Mouse (Mus musculus) G1E (cell line): ENCODE measurements around the gene Cct3. TPM values are rescaled to one million over a fixed set of nuclear protein-coding genes. Genes with fewer than 3 reads are reported as not detected.

Source experiments
- polyA plus RNA-seq: library from polyadenylated mRNA; stranded (reverse); fragments of >175 nt; gene quantifications from 2 replicates; pipeline ENCODE4 v1.2.3, GENCODE M21; 2012
- total RNA-seq, 2 experiments: library from RNA; stranded (forward) in 1 of 2; stranded (reverse) in 1 of 2; fragments of 200-1000 nt in 1 of 2; fragments of >200 nt in 1 of 2; fragmentation: Nextera tagmentation in 1 of 2; gene quantifications; 2 replicates each; pipeline ENCODE4 v1.2.3; 2014 to 2017

Gene Cct3
- total and polyA plus RNA-seq, 3 experiments, result 27.9 to 314 (median 234) TPM

Other genes starting within 250 kb of the Cct3 start
- gene Naxe, start 238.6 kb upstream of the Cct3 start, total RNA-seq (2014; fragmentation: Nextera tagmentation), result 41.1 and 42.1 TPM in 2 replicates
- 40.1 and 42.4 TPM in 2 replicates for gene Naxe, start 238.6 kb upstream of the Cct3 start, total RNA-seq (2017)
- 44.1 and 52.8 TPM in 2 replicates for gene Naxe, start 238.6 kb upstream of the Cct3 start, polyA plus RNA-seq
- not detected in 2 replicates for gene Ttc24, start 218.8 kb upstream of the Cct3 start, total RNA-seq (2014; fragmentation: Nextera tagmentation)
- 0.05 TPM in 1 of 2 replicates, not detected in the other for gene Ttc24, start 218.8 kb upstream of the Cct3 start, total RNA-seq (2017)
- not detected in 2 replicates for gene Ttc24, start 218.8 kb upstream of the Cct3 start, polyA plus RNA-seq
- gene Iqgap3, start 215.1 kb upstream of the Cct3 start, total RNA-seq (2014; fragmentation: Nextera tagmentation), result 20.2 and 29.3 TPM in 2 replicates
- 22.8 and 22.9 TPM in 2 replicates for gene Iqgap3, start 215.1 kb upstream of the Cct3 start, total RNA-seq (2017)
- 10.6 and 13.8 TPM in 2 replicates for gene Iqgap3, start 215.1 kb upstream of the Cct3 start, polyA plus RNA-seq
- 125 and 128 TPM in 2 replicates for gene Mef2d, start 154.7 kb upstream of the Cct3 start, total RNA-seq (2014; fragmentation: Nextera tagmentation)
- 15.4 and 17.0 TPM in 2 replicates for gene Mef2d, start 154.7 kb upstream of the Cct3 start, total RNA-seq (2017)
- gene Mef2d, start 154.7 kb upstream of the Cct3 start, polyA plus RNA-seq, result 133 and 141 TPM in 2 replicates
- gene Rhbg, start 42.4 kb upstream of the Cct3 start, total RNA-seq (2014; fragmentation: Nextera tagmentation), result not detected in 2 replicates
- gene Rhbg, start 42.4 kb upstream of the Cct3 start, total RNA-seq (2017), result not detected in 2 replicates
- not detected in 2 replicates for gene Rhbg, start 42.4 kb upstream of the Cct3 start, polyA plus RNA-seq
- not detected in 2 replicates for gene Gm38392, start 9.9 kb upstream of the Cct3 start, total RNA-seq (2014; fragmentation: Nextera tagmentation)
- not detected in 2 replicates for gene Gm38392, start 9.9 kb upstream of the Cct3 start, total RNA-seq (2017)
- gene Gm38392, start 9.9 kb upstream of the Cct3 start, polyA plus RNA-seq, result not detected in 2 replicates
- gene Tsacc, start 117 bp upstream of the Cct3 start, total RNA-seq (2014; fragmentation: Nextera tagmentation), result 11.5 and 17.6 TPM in 2 replicates
- gene Tsacc, start 117 bp upstream of the Cct3 start, total RNA-seq (2017), result 6.3 and 13.9 TPM in 2 replicates
- 0.74 and 1.1 TPM in 2 replicates for gene Tsacc, start 117 bp upstream of the Cct3 start, polyA plus RNA-seq
- 119 and 123 TPM in 2 replicates for gene Glmp, start 27.9 kb downstream of the Cct3 start, total RNA-seq (2014; fragmentation: Nextera tagmentation)
- gene Glmp, start 27.9 kb downstream of the Cct3 start, total RNA-seq (2017), result 65.7 and 89.1 TPM in 2 replicates
- 31.4 and 67.5 TPM in 2 replicates for gene Glmp, start 27.9 kb downstream of the Cct3 start, polyA plus RNA-seq
- gene Tmem79, start 39.0 kb downstream of the Cct3 start, total RNA-seq (2014; fragmentation: Nextera tagmentation), result 3.8 and 8.1 TPM in 2 replicates
- 1.1 and 1.6 TPM in 2 replicates for gene Tmem79, start 39.0 kb downstream of the Cct3 start, total RNA-seq (2017)
- 1.3 and 2.7 TPM in 2 replicates for gene Tmem79, start 39.0 kb downstream of the Cct3 start, polyA plus RNA-seq
- 47.5 and 59.3 TPM in 2 replicates for gene Smg5, start 39.1 kb downstream of the Cct3 start, total RNA-seq (2014; fragmentation: Nextera tagmentation)
- gene Smg5, start 39.1 kb downstream of the Cct3 start, total RNA-seq (2017), result 53.9 and 57.6 TPM in 2 replicates
- 56.8 and 78.5 TPM in 2 replicates for gene Smg5, start 39.1 kb downstream of the Cct3 start, polyA plus RNA-seq
- gene Paqr6, start 67.5 kb downstream of the Cct3 start, total RNA-seq (2014; fragmentation: Nextera tagmentation), result not detected in 2 replicates
- gene Paqr6, start 67.5 kb downstream of the Cct3 start, total RNA-seq (2017), result 0.12 and 0.38 TPM in 2 replicates
- gene Paqr6, start 67.5 kb downstream of the Cct3 start, polyA plus RNA-seq, result not detected in 2 replicates
- gene Bglap3, start 75.6 kb downstream of the Cct3 start, total RNA-seq (2014; fragmentation: Nextera tagmentation), result not detected in 2 replicates
- gene Bglap3, start 75.6 kb downstream of the Cct3 start, total RNA-seq (2017), result 0.16 and 0.17 TPM in 2 replicates
- not detected in 2 replicates for gene Bglap3, start 75.6 kb downstream of the Cct3 start, polyA plus RNA-seq
- not detected in 2 replicates for gene Bglap2, start 81.6 kb downstream of the Cct3 start, total RNA-seq (2014; fragmentation: Nextera tagmentation)
- gene Bglap2, start 81.6 kb downstream of the Cct3 start, total RNA-seq (2017), result not detected in 2 replicates
- not detected in 2 replicates for gene Bglap2, start 81.6 kb downstream of the Cct3 start, polyA plus RNA-seq
- not detected in 2 replicates for gene Bglap, start 87.3 kb downstream of the Cct3 start, total RNA-seq (2014; fragmentation: Nextera tagmentation)
- not detected in 2 replicates for gene Bglap, start 87.3 kb downstream of the Cct3 start, total RNA-seq (2017)
- not detected in 2 replicates for gene Bglap, start 87.3 kb downstream of the Cct3 start, polyA plus RNA-seq
- gene Pmf1, start 113.2 kb downstream of the Cct3 start, total RNA-seq (2014; fragmentation: Nextera tagmentation), result 273 and 301 TPM in 2 replicates
- 110 and 117 TPM in 2 replicates for gene Pmf1, start 113.2 kb downstream of the Cct3 start, total RNA-seq (2017)
- 254 and 283 TPM in 2 replicates for gene Pmf1, start 113.2 kb downstream of the Cct3 start, polyA plus RNA-seq
- 62.0 and 62.3 TPM in 2 replicates for gene Slc25a44, start 128.0 kb downstream of the Cct3 start, total RNA-seq (2014; fragmentation: Nextera tagmentation)
- gene Slc25a44, start 128.0 kb downstream of the Cct3 start, total RNA-seq (2017), result 50.3 and 50.9 TPM in 2 replicates
- gene Slc25a44, start 128.0 kb downstream of the Cct3 start, polyA plus RNA-seq, result 17.4 and 23.0 TPM in 2 replicates
- gene Sema4a, start 164.1 kb downstream of the Cct3 start, total RNA-seq (2014; fragmentation: Nextera tagmentation), result 1.1 TPM in 1 of 2 replicates, not detected in the other
- 0.23 and 0.66 TPM in 2 replicates for gene Sema4a, start 164.1 kb downstream of the Cct3 start, total RNA-seq (2017)
- 1.3 and 1.7 TPM in 2 replicates for gene Sema4a, start 164.1 kb downstream of the Cct3 start, polyA plus RNA-seq
- gene Lmna, start 212.8 kb downstream of the Cct3 start, total RNA-seq (2014; fragmentation: Nextera tagmentation), result 69.3 and 72.1 TPM in 2 replicates
- gene Lmna, start 212.8 kb downstream of the Cct3 start, total RNA-seq (2017), result 96.4 and 98.2 TPM in 2 replicates
- gene Lmna, start 212.8 kb downstream of the Cct3 start, polyA plus RNA-seq, result 336 and 381 TPM in 2 replicates
- 6.2 and 8.2 TPM in 2 replicates for gene Mex3a, start 235.3 kb downstream of the Cct3 start, total RNA-seq (2014; fragmentation: Nextera tagmentation)
- 1.7 and 2.0 TPM in 2 replicates for gene Mex3a, start 235.3 kb downstream of the Cct3 start, total RNA-seq (2017)
- gene Mex3a, start 235.3 kb downstream of the Cct3 start, polyA plus RNA-seq, result 9.0 and 9.6 TPM in 2 replicates